Mouse (Mus musculus): ENCODE data around the gene Ttc28.

GRCm38 (mm10) chr5:111114597-111114996 is 235.0 kb downstream of the Ttc28 start:
- TF ChIP-seq USF1 (IDR thresholded peaks at IDR 0.05; ENCODE audit: low read depth) = no peak
- no peak for TF ChIP-seq CTCF (IDR thresholded peaks at IDR 0.05; ENCODE audit: control insufficient read depth, insufficient read depth, insufficient read length)
- no peak for TF ChIP-seq FOSL1 (IDR thresholded peaks at IDR 0.05; ENCODE audit: insufficient read depth, low read length, poor library complexity, severe bottlenecking)
- TF ChIP-seq CEBPB (IDR thresholded peaks at IDR 0.05; ENCODE audit: low read depth) = no peak
- no peak for TF ChIP-seq MYOD1 (IDR thresholded peaks at IDR 0.05; ENCODE audit: control insufficient read depth, insufficient read length, low read depth)
- no peak for TF ChIP-seq MAX (IDR thresholded peaks at IDR 0.05)
